Mouse (Mus musculus) neural tube, embryonic 14.5 days (tissue): ENCODE results near the gene Ddx50. TPM values are rescaled to one million over a fixed set of nuclear protein-coding genes. Genes with fewer than 3 reads are reported as not detected.

ENCODE experiments used
- ATAC-seq: fragments of 200-750 bp; cut with Nextera tagmentation; 2 replicates; pipeline ENCODE4 v1.8.0; 2017; ENCODE audit warnings: low read depth, mild to moderate bottlenecking, moderate TSS enrichment, moderate library complexity
- H3K27ac ChIP-seq: fragments of 300-500 bp; sonication (generic); 2 replicates; pipeline ENCODE4 v1.5.1; 2014; ENCODE audit warnings: low read depth, mild to moderate bottlenecking, control low read depth, low read length, moderate library complexity, mixed read lengths
- H3K27me3 ChIP-seq: fragments of 300-500 bp; sonication (generic); 2 replicates; pipeline ENCODE4 v1.6.1; 2014; ENCODE audit warnings: low read length; ENCODE audit not compliant: control insufficient read depth, insufficient read depth
- H3K36me3 ChIP-seq: fragments of 300-500 bp; sonication (generic); 2 replicates; pipeline ENCODE4 v1.6.1; 2014; ENCODE audit warnings: low read length, mixed read lengths; ENCODE audit not compliant: control insufficient read depth, insufficient read depth
- H3K4me1 ChIP-seq: fragments of 300-500 bp; sonication (generic); 2 replicates; pipeline ENCODE4 v1.6.1; 2014; ENCODE audit warnings: low read length; ENCODE audit not compliant: control insufficient read depth, insufficient read depth
- H3K4me2 ChIP-seq: fragments of 300-500 bp; sonication (generic); 2 replicates; pipeline ENCODE4 v1.6.1; 2014; ENCODE audit warnings: mild to moderate bottlenecking, low read depth, low read length, control low read depth
- H3K4me3 ChIP-seq: fragments of 300-500 bp; sonication (generic); 2 replicates; pipeline ENCODE4 v1.5.1; 2014; ENCODE audit warnings: low read depth, low read length, control low read depth, mixed read lengths
- H3K9ac ChIP-seq: fragments of 300-500 bp; sonication (generic); replicated peaks from 2 replicates; pipeline ENCODE4 v1.6.1; 2014; ENCODE audit warnings: low read depth, mild to moderate bottlenecking, control low read depth, low read length, mixed read lengths
- H3K9me3 ChIP-seq: fragments of 300-500 bp; sonication (generic); 2 replicates; pipeline ENCODE4 v1.6.1; 2016; ENCODE audit warnings: low read length; ENCODE audit not compliant: control insufficient read depth
- WGBS: fragments of 180-500 bp; shearing (Covaris S2); extraction: QIAGEN DNeasy Blood & Tissue Kit; methylation state at CpG from one replicate; pipeline ENCODE4 v1.1.7; 2014; 5-methylcytosine and 5-hydroxymethylcytosine counted together
- polyA plus RNA-seq: library from polyadenylated mRNA; unstranded; fragments of >200 nt; fragmentation: Nextera tagmentation; extraction: Ambion mirVana; gene quantifications from 2 replicates; pipeline ENCODE4 v1.2.1, GENCODE M21; 2014

Ddx50 gene
- polyA plus RNA-seq, 1 experiment from 2014 or later: 85.7 TPM

DNA sequence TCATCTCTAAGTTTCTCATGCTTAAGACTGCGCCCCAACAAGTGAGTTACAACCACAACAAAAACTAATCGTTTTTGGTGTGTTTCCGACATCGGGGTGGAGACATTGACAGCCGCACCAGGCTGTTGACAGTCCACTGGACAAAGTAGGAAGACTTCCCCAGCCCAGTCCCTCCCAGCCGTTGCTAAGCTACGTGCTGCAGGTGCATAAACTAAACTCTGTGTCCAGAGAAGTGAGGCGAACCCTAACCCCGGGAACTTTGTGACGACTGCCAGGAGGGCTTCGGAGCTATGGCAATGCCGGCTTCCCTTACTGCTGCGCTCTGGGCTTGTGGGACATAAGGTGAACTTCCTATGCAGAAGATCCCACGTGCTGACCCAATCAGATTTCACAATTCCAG lies 18.2 kb upstream of the Ddx50 start:
- no peak overlapping the region for H3K9ac ChIP-seq
- no peak overlapping the region for H3K4me3 ChIP-seq
- ATAC-seq: no peak
- H3K4me1 ChIP-seq: no peaks in the 10 kb centered on the region
- no peak overlapping the region for H3K4me2 ChIP-seq
- no peaks in the 10 kb centered on the region for H3K36me3 ChIP-seq
- H3K9me3 ChIP-seq: no peaks in the 10 kb centered on the region
- H3K27me3 ChIP-seq: no peaks in the 10 kb centered on the region
- 78% methylated on average over 14 of the region's 14 CpGs for WGBS
- H3K27ac ChIP-seq: no peak overlapping the region

DNA sequence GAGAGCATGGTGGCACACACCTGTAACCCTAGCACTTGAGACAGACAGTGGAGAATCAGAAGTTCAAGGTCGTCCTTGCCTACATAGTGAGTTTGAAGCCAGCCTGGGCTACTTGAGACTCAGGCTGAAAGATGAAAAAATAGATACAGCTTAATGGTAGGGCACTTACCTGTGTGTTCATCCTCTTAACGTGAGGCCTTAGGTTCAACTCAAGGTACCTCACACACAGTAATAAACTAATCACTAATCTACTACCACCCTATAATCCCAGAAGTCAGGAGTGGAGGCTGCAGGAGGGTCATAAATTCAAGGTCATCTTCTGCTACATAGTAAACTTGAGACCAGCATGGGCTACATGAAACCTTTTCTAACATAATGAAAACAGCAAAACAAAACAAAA lies 17.4 kb upstream of the Ddx50 start:
- Histone ChIP-seq H3K27ac (no peak overlapping the region), H3K9ac (no peak overlapping the region), H3K27me3 (no peaks in the 10 kb centered on the region), H3K36me3 (no peaks in the 10 kb centered on the region), H3K4me2 (no peak overlapping the region), H3K9me3 (no peaks in the 10 kb centered on the region), H3K4me1 (no peaks in the 10 kb centered on the region), H3K4me3 (no peak overlapping the region)
- 83% methylated on average over 2 of the region's 2 CpGs for WGBS
- ATAC-seq: no peak

DNA sequence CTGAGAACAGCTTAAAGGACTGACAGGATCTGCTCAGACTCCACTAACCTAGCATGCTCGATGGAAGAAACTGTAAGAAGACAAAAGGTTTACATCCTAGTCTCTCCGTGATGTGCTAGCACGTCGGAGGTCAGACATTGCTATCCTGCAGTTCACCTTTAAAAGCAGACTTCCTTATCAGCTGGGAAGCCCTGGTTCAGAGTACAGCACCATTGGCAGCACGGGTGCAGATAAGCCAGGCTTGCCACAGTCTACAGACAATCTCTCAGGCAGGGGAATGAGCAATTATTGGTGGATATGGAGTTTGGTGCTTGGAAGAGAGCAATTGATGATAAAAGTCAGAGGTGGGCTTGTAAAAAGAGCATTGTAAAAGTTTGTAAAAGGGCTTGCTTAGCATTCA lies 17.0 kb upstream of the Ddx50 start:
- 77% methylated on average over 5 of the region's 5 CpGs for WGBS
- no peaks in the 10 kb centered on the region for H3K4me1 ChIP-seq
- ATAC-seq: no peak

DNA sequence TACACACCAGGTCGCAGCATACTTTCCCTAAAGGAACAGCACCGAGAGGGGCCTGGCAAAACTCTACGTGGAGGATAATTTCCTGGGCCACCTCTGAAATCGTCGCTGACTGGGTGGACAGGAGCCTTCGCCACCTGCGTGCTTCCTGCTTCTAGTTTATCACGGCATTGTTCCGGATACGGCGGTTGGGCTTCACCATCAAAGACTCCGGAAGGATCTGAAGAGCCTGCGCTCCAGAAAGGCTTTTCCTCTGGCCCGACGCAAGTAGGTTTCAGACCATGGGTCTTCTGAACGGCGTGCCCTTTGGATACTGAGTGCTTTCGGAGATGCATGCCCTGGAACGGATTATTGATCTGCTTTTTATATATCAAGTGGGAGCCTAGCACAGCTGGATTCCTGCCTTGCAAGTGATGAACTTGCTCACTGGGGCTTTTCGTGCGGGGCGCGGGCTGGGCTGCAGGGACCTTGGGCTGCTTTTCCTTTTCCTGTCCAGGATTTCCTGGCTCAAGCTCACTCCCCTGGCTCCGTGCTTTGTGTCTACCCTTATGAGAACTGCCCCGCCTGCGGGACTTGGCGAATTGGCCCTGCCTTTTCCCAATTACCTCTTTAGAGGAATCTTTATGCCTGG lies 14.1 kb upstream of the Ddx50 start:
- no peak overlapping the region for H3K9ac ChIP-seq
- ATAC-seq: no peak
- 60% methylated on average over 27 of the region's 27 CpGs for WGBS
- H3K4me1 ChIP-seq: no peaks in the 10 kb centered on the region
- no peak overlapping the region for H3K27ac ChIP-seq
- no peaks in the 10 kb centered on the region for H3K36me3 ChIP-seq
- H3K4me3 ChIP-seq: no peak overlapping the region; the same call in 1 of the 2 replicates
- H3K4me2 ChIP-seq: peak overlapping the region; percentile 11; the same call in 1 of the 2 replicates
- H3K27me3 ChIP-seq: no peaks in the 10 kb centered on the region
- no peaks in the 10 kb centered on the region for H3K9me3 ChIP-seq

More for the DNA sequence above, 17.0 kb upstream of the Ddx50 start:
- no peak overlapping the region for H3K4me2 ChIP-seq
- no peaks in the 10 kb centered on the region for H3K36me3 ChIP-seq
- H3K9ac ChIP-seq: no peak overlapping the region
- H3K27ac ChIP-seq: no peak overlapping the region
- no peaks in the 10 kb centered on the region for H3K9me3 ChIP-seq
- H3K4me3 ChIP-seq: no peak overlapping the region
- no peaks in the 10 kb centered on the region for H3K27me3 ChIP-seq

DNA sequence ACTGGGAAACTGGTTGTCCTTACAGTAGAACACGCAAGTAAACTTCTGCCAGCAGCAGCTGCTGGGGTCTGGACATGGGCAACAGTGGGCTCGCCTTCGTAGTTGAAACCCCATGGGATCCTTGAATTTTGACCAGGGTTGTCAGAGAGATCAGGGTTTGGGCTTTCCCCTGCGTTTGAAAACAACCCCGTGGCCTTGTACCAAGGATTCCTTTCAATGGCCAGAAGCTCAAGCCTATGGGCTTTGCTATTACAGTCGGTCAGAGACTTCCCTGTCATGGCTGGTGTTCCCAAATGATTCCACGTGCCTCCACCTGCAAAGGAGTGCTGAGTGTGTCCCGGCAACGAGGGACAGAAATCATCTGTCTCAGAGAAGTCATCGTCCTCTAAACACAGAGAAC lies 13.2 kb upstream of the Ddx50 start:
- WGBS: 84% methylated on average over 10 of the region's 10 CpGs

DNA sequence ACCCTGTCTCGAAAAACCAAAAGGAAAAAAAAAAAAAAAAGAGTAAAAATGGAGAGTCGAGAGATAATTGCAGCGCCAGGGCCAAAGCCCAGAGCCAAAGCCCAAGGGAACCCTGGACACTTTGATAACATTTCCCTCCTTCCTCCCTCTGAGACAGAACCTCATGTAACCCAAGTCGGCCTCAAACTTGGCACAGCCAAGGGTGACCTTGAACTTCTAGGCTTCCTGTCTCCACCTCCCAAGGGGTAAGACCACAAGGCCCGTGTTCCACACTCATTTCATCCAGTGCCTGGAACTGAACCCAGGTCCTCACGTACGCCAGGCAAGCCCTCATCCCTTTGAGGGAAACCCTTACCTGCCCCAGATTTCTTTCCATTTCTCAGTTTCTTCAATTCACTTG lies 5.7 kb upstream of the Ddx50 start:
- H3K4me2 ChIP-seq: no peak overlapping the region
- no peak overlapping the region for H3K9ac ChIP-seq
- no peak overlapping the region for H3K27ac ChIP-seq
- ATAC-seq: no peak
- no peaks in the 10 kb centered on the region for H3K27me3 ChIP-seq
- no peaks in the 10 kb centered on the region for H3K4me1 ChIP-seq
- H3K4me3 ChIP-seq: no peak overlapping the region
- H3K36me3 ChIP-seq: no peaks in the 10 kb centered on the region
- 83% methylated on average over 7 of the region's 7 CpGs for WGBS
- no peaks in the 10 kb centered on the region for H3K9me3 ChIP-seq

More for the DNA sequence above, 13.2 kb upstream of the Ddx50 start:
- Histone ChIP-seq H3K4me1 (no peaks in the 10 kb centered on the region), H3K36me3 (no peaks in the 10 kb centered on the region), H3K4me3 (no peak overlapping the region), H3K27me3 (no peaks in the 10 kb centered on the region), H3K9ac (no peak overlapping the region), H3K4me2 (no peak overlapping the region), H3K27ac (no peak overlapping the region), H3K9me3 (no peaks in the 10 kb centered on the region)
- no peak for ATAC-seq

DNA sequence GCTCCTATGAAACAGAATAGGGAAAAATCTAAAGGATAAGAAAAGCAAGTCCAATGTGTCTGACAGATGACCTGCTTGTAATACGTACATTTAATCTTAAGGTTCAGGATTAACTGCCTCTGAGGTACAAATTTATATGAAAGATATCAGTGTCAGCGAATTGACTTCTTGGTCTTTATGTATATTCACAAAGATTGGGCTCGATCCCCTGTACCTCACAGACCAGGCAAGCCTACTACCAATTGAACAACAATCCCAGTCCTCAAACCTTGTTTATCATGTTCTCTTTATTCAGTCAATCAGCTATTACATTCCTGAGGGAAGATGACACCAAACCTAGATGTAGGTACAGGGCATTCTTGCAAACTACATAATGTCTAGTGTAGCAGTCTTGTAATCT lies 943 bp upstream of the Ddx50 start:
- Histone ChIP-seq H3K4me3 (peak overlapping the region; percentile 68), H3K36me3 (peaks cover 2% of the 10 kb centered on the region; the same call in 1 of the 2 replicates), H3K27ac (peak overlapping the region; percentile 90), H3K9me3 (no peaks in the 10 kb centered on the region), H3K27me3 (no peaks in the 10 kb centered on the region), H3K4me2 (peak overlapping the region; percentile 56), H3K4me1 (peaks cover 12% of the 10 kb centered on the region), H3K9ac (peak overlapping the region; percentile 72)
- ATAC-seq: no peak
- 20% methylated on average over 3 of the region's 3 CpGs for WGBS

DNA sequence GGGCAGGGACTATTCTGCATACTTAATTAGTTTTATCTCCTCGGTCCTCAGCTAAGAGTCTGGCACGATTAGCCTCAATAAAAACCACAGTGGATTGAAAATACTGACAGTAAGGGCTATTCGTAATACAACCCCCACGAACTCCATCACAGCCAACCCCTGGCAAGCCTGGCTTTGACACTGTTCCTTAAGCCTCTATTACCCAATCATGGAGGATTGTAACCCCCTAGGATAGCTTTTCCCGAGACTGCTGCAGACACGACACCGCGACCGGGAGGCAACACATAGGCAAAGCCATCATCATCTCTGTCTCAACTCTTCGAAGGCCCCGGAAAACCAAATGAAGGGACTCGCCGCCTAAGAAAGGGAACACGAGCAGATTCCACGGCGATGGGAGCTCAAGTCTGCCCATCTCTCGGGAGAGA lies 648 bp downstream of the Ddx50 start:
- H3K36me3 ChIP-seq: peaks cover 16% of the 10 kb centered on the region
- no peak for ATAC-seq
- no peaks in the 10 kb centered on the region for H3K9me3 ChIP-seq
- under 1% methylated on average over 17 of the region's 17 CpGs for WGBS
- peak overlapping the region; percentile 56 for H3K4me2 ChIP-seq
- H3K27me3 ChIP-seq: no peaks in the 10 kb centered on the region
- H3K9ac ChIP-seq: peak overlapping the region; percentile 72
- peaks cover 12% of the 10 kb centered on the region for H3K4me1 ChIP-seq
- H3K27ac ChIP-seq: peak overlapping the region; percentile 90
- peak overlapping the region; percentile 68 for H3K4me3 ChIP-seq

DNA sequence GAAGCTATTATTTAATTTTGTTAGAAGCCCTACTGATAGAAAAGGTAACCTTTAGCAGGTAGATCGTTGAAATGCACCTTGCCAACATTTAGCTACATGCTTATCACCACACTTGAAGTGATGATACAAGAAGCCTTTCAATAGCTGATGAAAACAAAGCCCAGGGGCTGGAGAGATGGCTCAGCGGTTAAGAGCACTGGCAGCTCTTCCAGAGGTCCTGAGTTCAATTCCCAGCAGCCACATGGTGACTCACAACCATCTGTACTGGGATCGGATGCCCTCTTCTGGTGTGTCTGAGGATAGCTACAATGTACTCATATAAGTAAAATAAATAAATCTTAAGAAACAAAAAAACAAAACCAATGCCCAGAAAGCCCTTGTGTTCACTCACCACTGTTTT lies 46.9 kb downstream of the Ddx50 start:
- Histone ChIP-seq H3K4me3 (no peak overlapping the region), H3K27ac (no peak overlapping the region), H3K27me3 (no peaks in the 10 kb centered on the region), H3K36me3 (no peaks in the 10 kb centered on the region), H3K9ac (no peak overlapping the region), H3K4me1 (peaks cover 18% of the 10 kb centered on the region), H3K9me3 (no peaks in the 10 kb centered on the region), H3K4me2 (no peak overlapping the region)
- ATAC-seq: no peak
- 85% methylated on average over 3 of the region's 3 CpGs for WGBS
